Mouse (Mus musculus): ENCODE measurements around the gene Chst14.
A peak's percentile ranks its signal among the peaks of the same experiment; 100 is the strongest.

DNA sequence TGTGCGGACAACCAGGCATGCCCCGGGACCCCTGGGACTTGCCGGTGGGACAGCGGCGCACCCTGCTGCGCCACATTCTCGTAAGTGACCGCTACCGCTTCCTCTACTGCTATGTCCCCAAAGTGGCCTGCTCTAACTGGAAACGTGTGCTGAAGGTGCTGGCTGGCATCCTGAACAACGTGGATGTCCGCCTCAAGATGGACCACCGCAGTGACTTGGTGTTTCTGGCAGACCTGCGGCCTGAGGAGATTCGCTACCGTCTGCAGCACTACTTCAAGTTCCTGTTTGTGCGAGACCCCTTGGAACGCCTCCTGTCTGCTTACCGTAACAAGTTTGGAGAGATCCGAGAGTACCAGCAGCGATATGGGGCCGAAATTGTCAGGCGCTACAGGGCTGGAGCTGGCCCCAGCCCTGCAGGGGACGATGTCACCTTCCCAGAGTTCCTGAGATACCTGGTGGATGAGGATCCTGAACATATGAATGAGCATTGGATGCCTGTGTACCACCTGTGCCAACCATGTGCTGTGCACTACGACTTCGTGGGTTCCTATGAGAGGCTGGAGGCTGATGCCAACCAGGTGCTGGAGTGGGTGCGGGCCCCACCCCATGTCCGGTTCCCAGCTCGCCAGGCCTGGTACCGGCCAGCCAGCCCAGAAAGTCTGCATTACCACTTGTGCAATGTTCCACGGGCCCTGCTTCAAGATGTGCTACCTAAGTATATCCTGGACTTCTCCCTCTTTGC lies 873 bp downstream of the Chst14 start:
- TF ChIP-seq CTCF (conservative IDR thresholded peaks at IDR 0.05 in 1 of 2, IDR thresholded peaks at IDR 0.05 in 1 of 2; ENCODE audit: low read depth in 2 of 2, low read length in 2 of 2) (no peak), POLR2A (IDR thresholded peaks at IDR 0.05; ENCODE audit: low read depth, low read length) (no peak), EP300 (IDR thresholded peaks at IDR 0.05; ENCODE audit: low read length) (no peak), MEF2A (IDR thresholded peaks at IDR 0.05; ENCODE audit: borderline replicate concordance, low read depth, low read length) (no peak), MAX (IDR thresholded peaks at IDR 0.05; ENCODE audit: low read length) (peak; percentile 3; the same call in 1 of the 2 replicates), CHD2 (IDR thresholded peaks at IDR 0.05; ENCODE audit: low read length) (no peak), ELF1 (IDR thresholded peaks at IDR 0.05; ENCODE audit: low read depth, low read length) (no peak), HCFC1 (IDR thresholded peaks at IDR 0.05; ENCODE audit: low read depth, low read length) (no peak), NRF1 (IDR thresholded peaks at IDR 0.05; ENCODE audit: low read depth, low read length) (no peak), ZKSCAN1 (IDR thresholded peaks at IDR 0.05; ENCODE audit: borderline replicate concordance, low read depth, low read length) (no peak)

Measured in CH12.LX (cell line).